Mouse (Mus musculus): ENCODE measurements around the gene Slc2a3. TPM values are rescaled to one million over a fixed set of nuclear protein-coding genes. Genes with fewer than 3 reads are reported as not detected.
A peak's percentile ranks its signal among the peaks of the same experiment; 100 is the strongest.
"Not testable (repeated sequence)": the region's sequence is repeated elsewhere in the genome, so short reads cannot be mapped to it uniquely, and the experiment has no call there.

The Slc2a3 gene
- polyA plus RNA-seq, 1 experiment from 2014 or later = 38.4 TPM

DNA sequence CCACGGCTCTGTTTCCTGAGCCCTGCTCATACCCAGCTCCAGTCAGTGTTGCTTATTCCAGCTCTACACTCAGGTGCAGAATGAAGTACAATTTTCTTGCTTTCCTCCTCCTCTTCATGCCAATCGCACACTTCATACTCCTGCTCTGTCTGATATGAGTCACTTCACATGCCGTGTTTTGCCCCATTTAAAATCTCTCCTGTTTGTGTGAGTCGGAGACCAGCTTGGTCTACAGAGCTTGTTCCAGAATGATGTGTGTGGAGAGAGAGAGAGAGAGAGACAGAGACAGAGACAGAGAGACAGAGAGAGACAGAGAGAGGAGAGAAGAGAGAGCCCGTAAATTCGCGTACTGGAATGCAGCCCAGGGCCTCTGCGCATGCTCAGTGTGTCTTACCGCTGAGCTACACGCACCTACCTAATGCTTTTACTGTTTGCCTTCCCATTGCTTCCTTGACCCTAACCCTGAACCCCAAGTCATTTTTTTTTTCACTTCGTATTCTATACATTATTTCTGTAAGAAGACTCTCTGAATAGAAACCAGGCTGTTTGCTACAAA is 30.6 kb downstream of the Slc2a3 start:
- Histone ChIP-seq H3K9ac (no peak overlapping the region), H3K27ac (no peak overlapping the region), H3K9me3 (no peaks in the 10 kb centered on the region), H3K4me3 (no peak overlapping the region), H3K27me3 (peaks cover 4% of the 10 kb centered on the region; the same call in 1 of the 2 replicates), H3K4me2 (no peak overlapping the region), H3K4me1 (no peaks in the 10 kb centered on the region), H3K36me3 (no peaks in the 10 kb centered on the region)
- 91% methylated on average over 11 of the region's 11 CpGs for WGBS
- ATAC-seq (ENCODE audit: insufficient number of reproducible peaks, insufficient read depth, low FRiP score, low TSS enrichment, low read depth) = no peak

DNA sequence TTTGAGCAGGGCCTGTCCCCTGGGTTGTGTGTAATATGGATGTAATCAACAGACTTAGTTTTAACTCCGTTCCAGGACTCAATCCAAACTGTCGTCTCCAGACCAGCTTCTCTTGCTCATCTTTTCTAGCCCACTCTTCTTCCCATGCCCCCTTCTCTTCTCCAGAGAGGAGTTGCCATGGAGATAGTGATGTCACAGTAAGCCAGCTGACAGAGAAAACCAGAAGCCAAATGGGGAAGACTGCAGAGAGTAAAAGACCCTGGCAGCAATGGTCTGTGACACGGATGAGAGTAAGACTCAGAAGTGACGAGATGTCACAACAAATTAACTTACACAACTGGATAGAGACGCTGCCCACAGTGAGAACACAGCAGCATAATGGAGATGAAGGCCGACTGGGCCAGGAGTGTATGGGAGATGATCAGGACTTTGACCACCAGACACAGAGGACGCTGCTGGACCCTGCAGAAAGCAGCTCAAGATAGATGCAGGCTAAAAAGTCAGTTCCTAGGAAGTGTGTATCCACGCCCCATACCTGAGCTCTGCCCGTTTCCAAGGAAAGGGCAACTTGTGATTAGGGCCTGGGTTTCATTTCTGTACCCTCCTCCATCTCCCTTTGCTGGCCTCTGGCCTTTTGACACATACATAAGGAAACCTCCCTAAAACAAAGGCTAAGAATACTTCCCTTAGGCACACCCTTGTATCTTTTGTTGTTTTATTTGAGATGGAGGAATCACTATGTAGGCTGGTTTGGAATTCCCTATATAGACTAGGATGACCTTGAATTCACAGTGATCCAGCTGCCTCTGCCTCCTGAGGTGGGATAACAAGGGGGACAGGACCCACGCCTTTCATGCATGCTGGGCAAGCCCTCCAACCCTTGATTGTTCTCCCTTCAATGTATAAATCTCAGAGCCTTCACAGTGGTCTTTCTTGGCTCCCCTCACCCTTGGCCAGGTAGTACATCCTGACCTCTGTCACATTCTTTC is 31.4 kb downstream of the Slc2a3 start:
- Histone ChIP-seq H3K36me3 (no peaks in the 10 kb centered on the region), H3K9me3 (no peaks in the 10 kb centered on the region), H3K27ac (no peak overlapping the region), H3K4me1 (peaks cover 6% of the 10 kb centered on the region; the same call in 1 of the 2 replicates), H3K4me3 (no peak overlapping the region), H3K4me2 (no peak overlapping the region), H3K27me3 (peaks cover 12% of the 10 kb centered on the region), H3K9ac (no peak overlapping the region)
- ATAC-seq (ENCODE audit: insufficient number of reproducible peaks, insufficient read depth, low FRiP score, low TSS enrichment, low read depth) = no peak; the same call in 1 of the 2 replicates
- 61% methylated on average over 10 of the region's 10 CpGs for WGBS

DNA sequence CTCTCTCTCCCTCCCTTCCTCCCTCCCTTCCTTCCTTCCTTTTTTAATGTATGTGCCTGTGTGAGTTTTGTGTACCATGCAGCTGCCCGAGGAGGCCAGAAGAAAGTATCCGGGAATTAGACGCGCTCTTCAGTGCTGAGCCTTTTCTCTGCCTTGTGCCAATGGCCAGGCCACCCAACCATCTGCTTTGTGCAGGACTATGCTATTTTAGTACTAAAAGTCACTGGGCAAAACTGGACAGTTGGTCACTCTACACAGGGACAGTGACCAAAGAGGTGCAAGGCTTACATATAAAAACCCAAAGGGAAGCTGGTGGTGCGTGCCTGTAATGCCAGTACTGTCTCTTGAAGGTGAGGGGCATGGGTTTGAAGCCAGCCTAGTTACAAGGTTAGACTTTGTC is 33.2 kb downstream of the Slc2a3 start:
- no peaks in the 10 kb centered on the region for H3K36me3 ChIP-seq
- H3K9ac ChIP-seq = no peak overlapping the region
- peaks cover 22% of the 10 kb centered on the region for H3K27me3 ChIP-seq
- H3K4me1 ChIP-seq = peaks cover 12% of the 10 kb centered on the region; the same call in 1 of the 2 replicates
- no peak for ATAC-seq (ENCODE audit: insufficient number of reproducible peaks, insufficient read depth, low FRiP score, low TSS enrichment, low read depth)
- no peak overlapping the region for H3K4me2 ChIP-seq
- WGBS = 67% methylated on average over 5 of the region's 5 CpGs
- no peak overlapping the region for H3K27ac ChIP-seq
- H3K4me3 ChIP-seq = no peak overlapping the region
- no peaks in the 10 kb centered on the region for H3K9me3 ChIP-seq

DNA sequence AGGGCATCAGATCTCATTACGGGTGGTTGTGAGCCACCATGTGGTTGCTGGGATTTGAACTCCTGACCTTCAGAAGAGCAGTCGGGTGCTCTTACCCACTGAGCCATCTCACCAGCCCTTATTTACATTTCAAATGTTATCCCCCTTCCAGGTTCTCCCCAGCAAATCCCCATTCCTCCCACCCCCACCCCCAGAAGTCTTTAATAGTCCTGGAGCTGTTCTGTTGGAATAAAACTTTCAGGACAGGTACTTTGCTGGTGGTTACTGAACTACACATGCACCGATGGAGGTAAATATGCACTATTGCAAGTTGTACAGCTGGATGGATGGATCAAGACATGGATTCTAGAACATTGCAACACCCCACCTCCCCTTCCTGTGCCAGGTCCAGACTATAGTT is 34.4 kb downstream of the Slc2a3 start:
- not testable (repeated sequence) for H3K9ac ChIP-seq; ATAC-seq (ENCODE audit: insufficient number of reproducible peaks, insufficient read depth, low FRiP score, low TSS enrichment, low read depth); H3K4me2 ChIP-seq; H3K36me3 ChIP-seq; H3K9me3 ChIP-seq; H3K4me3 ChIP-seq; H3K27ac ChIP-seq
- peaks cover 12% of the 10 kb centered on the region; the same call in 1 of the 2 replicates for H3K4me1 ChIP-seq
- H3K27me3 ChIP-seq = peaks cover 26% of the 10 kb centered on the region
- WGBS = 57% methylated on average over 3 of the region's 3 CpGs

DNA sequence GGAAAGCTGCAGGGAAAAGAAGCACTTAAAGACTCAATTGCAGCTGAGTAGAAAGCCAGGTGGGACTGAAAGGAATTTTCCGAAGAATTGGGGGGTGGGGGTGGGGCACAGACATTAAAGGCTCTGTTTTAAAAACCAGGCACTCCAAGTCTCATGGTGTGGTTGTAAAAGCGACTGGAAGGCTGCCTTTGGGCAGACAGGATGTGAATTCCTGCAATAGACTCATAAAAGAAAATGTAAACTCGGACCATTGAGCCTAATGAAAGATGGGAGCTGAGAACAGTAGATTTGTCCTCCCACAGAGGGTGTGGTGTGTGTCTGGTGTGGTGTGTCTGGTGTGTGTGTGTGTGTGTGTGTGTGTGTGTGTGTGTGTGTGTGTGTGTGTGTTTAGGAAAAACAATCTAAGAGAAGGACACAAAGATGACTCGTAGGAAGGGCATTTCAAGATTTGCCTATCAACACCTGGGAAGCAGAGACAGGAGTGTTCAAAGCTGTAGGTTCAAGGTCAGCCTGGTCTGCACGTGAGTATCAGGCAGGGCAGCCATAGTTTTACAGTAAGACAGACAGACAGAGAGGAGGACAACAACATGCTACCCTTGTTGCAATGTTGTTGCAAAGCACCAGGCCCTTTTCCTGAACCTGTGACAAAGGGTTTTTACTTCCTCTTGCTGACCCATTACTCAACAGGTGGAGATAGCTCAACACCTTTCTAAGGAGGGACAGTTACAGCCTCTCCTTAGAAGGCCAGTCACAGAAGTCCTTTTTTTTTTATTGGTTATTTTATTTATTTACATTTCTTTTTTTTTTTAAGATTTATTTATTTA is 35.1 kb downstream of the Slc2a3 start:
- Histone ChIP-seq H3K27ac (no peak overlapping the region), H3K4me3 (no peak overlapping the region), H3K9ac (no peak overlapping the region), H3K4me2 (0 out of 2 replicates have a peak overlapping the region, but pooled peaks have one; percentile 95), H3K4me1 (peaks cover 12% of the 10 kb centered on the region; the same call in 1 of the 2 replicates), H3K27me3 (peaks cover 26% of the 10 kb centered on the region), H3K36me3 (no peaks in the 10 kb centered on the region), H3K9me3 (no peaks in the 10 kb centered on the region)
- ATAC-seq (ENCODE audit: insufficient number of reproducible peaks, insufficient read depth, low FRiP score, low TSS enrichment, low read depth) = no peak
- 19% methylated on average over 5 of the region's 5 CpGs for WGBS

DNA sequence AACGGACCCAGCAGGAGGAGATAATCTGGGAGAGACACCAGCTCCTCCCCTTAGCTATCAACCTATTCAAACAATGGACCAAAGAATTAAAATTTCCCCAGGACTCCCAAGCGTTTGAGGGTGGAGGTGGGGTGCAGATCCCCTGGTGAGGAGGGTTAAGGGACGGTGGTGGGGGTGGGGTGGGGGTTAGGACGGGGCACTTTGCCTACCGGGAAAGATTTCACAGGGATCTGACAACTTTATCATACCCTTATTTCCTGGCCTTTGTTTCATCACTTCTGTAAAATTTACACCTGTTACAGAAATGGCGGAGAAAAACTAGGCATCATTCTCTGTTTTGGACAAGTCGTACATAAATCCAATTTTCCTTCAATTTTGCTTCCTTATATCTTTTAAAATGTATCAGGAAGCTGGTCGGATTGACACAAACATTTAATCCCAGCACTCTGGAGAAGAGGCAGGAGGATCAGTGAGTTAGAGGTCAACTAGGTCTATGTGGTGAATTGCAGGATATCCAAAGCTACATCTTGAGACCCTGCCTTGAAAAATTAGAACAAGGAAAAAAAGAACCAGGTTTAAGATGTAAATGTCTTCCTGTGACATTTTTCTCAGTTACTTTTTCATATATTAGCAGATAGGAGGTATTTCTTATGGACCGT is 36.0 kb downstream of the Slc2a3 start:
- peaks cover 12% of the 10 kb centered on the region; the same call in 1 of the 2 replicates for H3K4me1 ChIP-seq
- H3K9ac ChIP-seq = peak overlapping the region; percentile 70
- H3K36me3 ChIP-seq = no peaks in the 10 kb centered on the region
- WGBS = 3% methylated on average over 9 of the region's 9 CpGs
- H3K4me3 ChIP-seq = peak overlapping the region; percentile 52
- no peak for ATAC-seq (ENCODE audit: insufficient number of reproducible peaks, insufficient read depth, low FRiP score, low TSS enrichment, low read depth)
- no peak overlapping the region for H3K27ac ChIP-seq
- peaks cover 26% of the 10 kb centered on the region for H3K27me3 ChIP-seq
- H3K9me3 ChIP-seq = no peaks in the 10 kb centered on the region
- peak overlapping the region; percentile 95 for H3K4me2 ChIP-seq

DNA sequence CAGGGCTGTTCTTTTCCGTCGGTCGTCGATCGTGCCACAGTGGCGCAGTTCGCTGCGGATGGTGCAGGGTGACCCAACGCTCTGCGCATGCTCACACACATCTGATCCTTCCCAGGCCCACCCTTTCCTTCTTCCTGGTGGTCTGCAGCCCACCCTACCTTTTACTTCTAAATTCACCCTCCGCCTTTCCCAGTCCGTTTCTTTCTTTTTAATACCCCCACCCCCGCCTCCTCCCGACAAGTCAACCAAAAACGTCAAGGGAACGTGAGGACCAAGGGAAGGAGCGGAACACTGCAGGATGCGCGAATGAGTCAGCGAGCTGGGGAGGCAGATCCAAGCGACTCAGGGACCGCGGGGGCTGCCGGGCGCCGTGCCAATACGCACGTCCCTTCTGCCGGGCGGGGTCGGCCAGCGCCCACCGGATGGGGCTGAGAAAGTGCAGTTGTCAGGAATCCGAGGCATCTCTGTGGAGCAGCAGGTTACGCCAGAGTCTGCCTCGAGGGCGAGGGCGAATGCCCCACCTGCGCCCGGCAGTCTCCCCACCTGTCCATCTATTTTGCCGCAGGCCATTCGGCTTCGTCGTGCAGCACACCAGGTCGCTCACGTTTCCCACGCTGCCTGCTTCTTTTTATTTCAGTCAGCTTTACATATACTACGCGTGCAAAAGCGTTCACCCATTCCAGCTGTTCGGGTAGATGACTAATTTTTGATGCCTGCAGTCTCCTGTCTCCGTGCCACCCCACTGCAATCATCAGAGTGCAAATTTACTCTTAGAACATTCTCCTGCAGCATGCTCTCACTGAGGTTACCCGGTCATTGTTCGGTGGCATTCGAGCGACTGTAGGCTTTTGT is 36.8 kb downstream of the Slc2a3 start:
- Histone ChIP-seq H3K36me3 (no peaks in the 10 kb centered on the region), H3K9me3 (no peaks in the 10 kb centered on the region), H3K4me3 (peak overlapping the region; percentile 52), H3K4me2 (peak overlapping the region; percentile 95), H3K4me1 (peaks cover 12% of the 10 kb centered on the region; the same call in 1 of the 2 replicates), H3K27ac (peak overlapping the region; percentile 51; the same call in 1 of the 2 replicates), H3K9ac (peak overlapping the region; percentile 70), H3K27me3 (peaks cover 26% of the 10 kb centered on the region)
- ATAC-seq (ENCODE audit: insufficient number of reproducible peaks, insufficient read depth, low FRiP score, low TSS enrichment, low read depth) = no peak
- under 1% methylated on average over 56 of the region's 56 CpGs for WGBS

DNA sequence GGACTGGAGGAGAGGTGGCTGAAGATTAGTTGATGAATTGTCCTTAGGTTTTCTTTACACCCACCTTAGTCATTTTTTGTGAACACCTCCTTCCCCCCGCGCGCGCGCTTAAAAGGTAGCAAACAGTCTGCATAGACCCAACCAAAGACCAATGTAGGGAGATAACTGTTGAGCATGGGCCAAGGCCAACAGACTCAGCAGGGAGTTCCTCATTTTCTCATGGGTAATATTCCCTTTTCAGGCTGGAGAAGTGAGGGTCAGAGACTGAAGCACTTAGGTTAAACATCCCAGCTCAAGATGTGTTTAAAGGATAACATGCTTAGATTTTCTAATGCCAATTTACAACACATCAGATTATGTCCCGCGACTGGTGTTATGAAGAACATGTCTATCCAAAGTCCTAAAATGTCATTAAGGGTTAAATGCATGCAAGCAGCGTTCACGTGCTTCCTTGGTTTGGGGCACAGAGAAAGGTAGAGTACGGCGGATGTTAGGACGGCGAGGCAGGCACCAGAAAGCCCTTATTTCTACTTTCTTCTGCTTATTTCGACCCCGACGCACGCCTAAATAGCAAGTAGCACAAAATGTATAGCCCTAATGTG is 37.5 kb downstream of the Slc2a3 start:
- Histone ChIP-seq H3K27me3 (peaks cover 26% of the 10 kb centered on the region), H3K4me1 (peaks cover 12% of the 10 kb centered on the region; the same call in 1 of the 2 replicates), H3K27ac (peak overlapping the region; percentile 51; the same call in 1 of the 2 replicates), H3K4me2 (peak overlapping the region; percentile 95), H3K9me3 (no peaks in the 10 kb centered on the region), H3K36me3 (no peaks in the 10 kb centered on the region), H3K4me3 (peak overlapping the region; percentile 52), H3K9ac (peak overlapping the region; percentile 70)
- ATAC-seq (ENCODE audit: insufficient number of reproducible peaks, insufficient read depth, low FRiP score, low TSS enrichment, low read depth) = no peak
- WGBS = 31% methylated on average over 17 of the region's 17 CpGs

DNA sequence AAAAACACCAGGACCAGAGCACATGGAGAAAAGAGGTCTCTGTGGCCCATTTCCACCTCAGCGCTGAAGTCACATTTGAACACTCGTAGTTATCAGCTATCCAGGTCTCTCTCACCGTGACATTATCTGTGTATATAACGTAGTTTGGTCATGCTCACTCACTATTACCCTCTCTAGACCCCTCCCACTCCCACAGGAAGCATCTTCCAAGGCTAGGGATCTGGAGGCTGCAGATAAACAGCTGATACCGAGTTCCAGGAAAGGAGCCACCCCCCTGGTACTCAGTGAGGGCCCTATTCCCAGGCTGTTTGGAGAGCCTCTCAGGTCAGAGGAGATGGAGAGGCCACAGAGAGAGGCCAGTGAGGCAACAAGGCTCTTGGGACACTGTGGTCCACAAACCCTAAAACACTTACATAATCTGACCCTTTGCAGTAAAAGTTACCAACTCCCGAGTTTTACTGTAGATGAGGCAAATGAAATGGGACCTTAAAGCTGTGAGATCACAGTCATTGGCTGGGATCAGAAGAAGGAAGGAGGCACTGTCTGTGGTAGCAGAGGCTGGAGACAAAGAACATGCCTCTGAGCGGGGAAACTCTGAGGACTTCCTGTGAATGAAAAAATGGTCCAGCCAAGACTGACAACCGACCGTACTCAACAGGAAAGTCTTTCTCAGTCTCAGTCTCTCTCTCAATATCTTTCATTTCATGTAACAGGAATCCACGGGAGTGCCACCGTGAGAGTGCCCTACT is 38.3 kb downstream of the Slc2a3 start:
- Histone ChIP-seq H3K27ac (no peak overlapping the region), H3K4me1 (peaks cover 12% of the 10 kb centered on the region; the same call in 1 of the 2 replicates), H3K4me3 (no peak overlapping the region), H3K9me3 (no peaks in the 10 kb centered on the region), H3K27me3 (peaks cover 26% of the 10 kb centered on the region), H3K36me3 (no peaks in the 10 kb centered on the region), H3K4me2 (no peak overlapping the region), H3K9ac (no peak overlapping the region)
- whole genome bisulfite sequencing = 67% methylated on average over 11 of the region's 11 CpGs
- ATAC-seq (ENCODE audit: insufficient number of reproducible peaks, insufficient read depth, low FRiP score, low TSS enrichment, low read depth) = no peak

All from embryonic facial prominence, embryonic 13.5 days (tissue).